Mouse (Mus musculus) embryonic stem cell, embryonic (primary cell): ENCODE data around the gene Triobp.

Source experiments
- CTCF ChIA-PET, 4 experiments: fragments of 300-600 bp in 2 of 4; fragments of 350-600 bp in 2 of 4; sonication (Branson Sonifier 250); formaldehyde crosslinking; loops; one replicate each; lab custom pipeline; 2022; ENCODE audit warnings: inconsistent platforms in 2 of 4; lab: Charles Lee
- POLR2A ChIA-PET, 4 experiments: fragments of 300-600 bp in 2 of 4; fragments of 350-600 bp in 2 of 4; sonication (Branson Sonifier 250); formaldehyde crosslinking; loops; one replicate each; lab custom pipeline; 2022; ENCODE audit warnings: antibody characterized with exemption in 4 of 4, inconsistent platforms in 1 of 4; lab: Charles Lee

Gene Triobp

DNA sequence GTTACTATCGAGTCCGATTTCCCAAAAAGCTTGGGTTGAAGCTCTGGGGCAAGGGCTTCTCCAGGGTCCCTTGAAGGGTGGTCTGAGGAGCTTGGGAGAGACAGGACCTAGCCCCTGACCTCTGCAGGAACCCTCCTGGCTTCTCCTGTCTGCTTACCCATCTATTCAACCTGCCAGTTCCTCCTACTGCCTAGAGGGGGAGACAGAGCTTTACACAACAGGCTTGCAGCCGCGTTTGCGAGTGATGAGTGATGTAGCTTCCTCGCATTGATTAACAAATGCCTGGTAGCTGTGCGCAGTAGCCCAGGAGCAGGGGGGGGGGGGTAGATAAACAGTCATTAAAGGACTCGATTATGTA is 31.9 kb upstream of the Triobp start:
- POLR2A ChIA-PET, result interaction anchor here (0.6 to 8.5 kb wide), 47 partner anchors 8 to 1619 kb away, joined by 3 to 130 read pairs (median 5); partner anchors contain the start of genes Triobp (in 3 of the 4), Gm49510 (in 2 of the 4), Lgals1 (in 2 of the 4) and Nol12 (in 2 of the 4)
- CTCF ChIA-PET, result interaction anchor here (0.5 to 7.3 kb wide), 84 partner anchors 8 to 1063 kb away, joined by 3 to 129 read pairs (median 5); partner anchors contain the start of genes Nol12 (in 4 of the 4), Triobp (in 3 of the 4), Gm49510 (in 2 of the 4) and Lgals1 (in 2 of the 4)

DNA sequence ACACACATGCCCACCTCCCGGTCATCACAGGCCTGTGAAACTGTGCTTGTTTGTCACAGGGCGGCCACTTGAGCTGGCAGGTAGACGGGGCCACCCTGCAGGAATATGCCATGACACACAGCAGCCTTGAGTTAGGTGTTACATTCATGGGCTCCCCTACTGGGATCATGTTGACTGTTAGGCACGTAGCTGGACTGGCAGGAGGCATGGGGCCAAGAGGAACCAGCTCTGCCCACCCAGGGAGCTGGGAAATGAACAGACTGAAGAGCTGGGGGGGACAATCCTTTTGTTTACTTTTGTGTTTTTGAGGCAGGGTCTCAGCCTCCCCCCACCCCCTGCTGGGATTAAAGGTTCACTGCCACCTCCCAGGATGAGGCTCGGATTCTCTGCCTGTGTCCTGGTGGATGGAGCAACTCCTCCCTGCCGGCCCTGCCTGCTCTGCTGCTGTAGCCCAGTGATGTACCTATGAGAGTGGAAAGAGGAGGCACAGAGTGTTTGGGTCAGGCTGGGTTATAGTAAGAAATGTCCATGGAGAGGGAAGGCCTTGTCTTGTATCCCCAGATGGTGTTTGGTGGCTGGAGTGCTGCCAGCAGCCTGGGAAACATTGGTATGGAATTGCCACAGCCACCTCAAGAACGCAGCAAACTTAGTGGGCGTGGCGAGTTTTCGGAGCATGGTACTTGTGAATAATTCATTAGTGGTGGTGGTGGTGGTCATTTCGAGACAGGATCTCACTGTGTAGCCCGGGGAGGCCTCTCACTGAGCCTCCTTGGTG is 31.3 kb upstream of the Triobp start:
- ChIA-PET POLR2A (interaction anchor here (0.6 to 8.5 kb wide), 49 partner anchors 8 to 1619 kb away, joined by 3 to 130 read pairs (median 4); partner anchors contain the start of genes Triobp (in 3 of the 4), Gm49510 (in 2 of the 4), Lgals1 (in 2 of the 4) and Nol12 (in 2 of the 4)), CTCF (interaction anchor here (0.6 to 7.3 kb wide), 80 partner anchors 8 to 676 kb away, joined by 3 to 129 read pairs (median 6); partner anchors contain the start of genes Nol12 (in 4 of the 4), Triobp (in 3 of the 4), Gm49510 (in 2 of the 4) and Lgals1 (in 2 of the 4))

DNA sequence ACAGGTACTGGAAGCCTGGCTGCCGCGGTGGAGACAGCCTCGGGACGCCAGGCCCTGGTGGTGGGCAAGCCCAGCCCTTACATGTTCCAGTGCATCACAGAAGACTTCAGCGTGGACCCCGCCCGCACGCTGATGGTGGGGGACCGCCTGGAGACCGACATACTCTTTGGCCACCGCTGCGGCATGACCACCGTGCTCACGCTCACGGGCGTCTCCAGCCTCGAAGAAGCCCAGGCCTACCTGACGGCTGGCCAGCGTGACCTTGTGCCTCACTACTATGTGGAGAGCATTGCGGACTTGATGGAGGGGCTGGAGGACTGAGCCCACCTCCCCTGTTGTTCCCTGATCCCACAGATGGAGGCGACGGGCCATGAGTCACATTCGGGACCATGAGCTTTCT is 29.4 kb upstream of the Triobp start:
- CTCF ChIA-PET, result no interaction called here
- POLR2A ChIA-PET, result interaction anchor here in 3 of 4 experiments (0.6 to 8.3 kb wide), 5 partner anchors 7 to 25 kb away, joined by 3 to 123 read pairs (median 5); partner anchors contain the start of genes Lgals1 (in 2 of the 3) and Nol12 (in 1 of the 3)

DNA sequence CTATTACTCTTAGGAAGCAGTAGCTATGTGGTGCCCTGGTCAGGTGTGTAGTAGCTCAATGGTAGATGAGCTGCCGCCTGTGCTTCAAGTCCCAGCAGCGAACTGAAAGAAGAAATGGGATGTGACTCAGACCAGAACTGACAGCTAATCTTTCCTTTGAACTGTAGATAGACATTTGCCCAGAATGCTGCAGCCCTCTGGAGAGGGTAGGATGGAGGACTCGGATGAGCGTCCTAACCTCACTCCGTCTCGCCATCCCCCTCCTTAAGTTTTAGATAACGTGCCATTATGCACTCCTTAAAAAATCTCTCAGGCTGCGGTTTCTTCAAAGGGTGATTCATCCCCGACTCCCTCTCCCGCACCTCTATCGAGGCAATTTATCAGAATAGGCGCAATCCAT is 27.6 kb upstream of the Triobp start:
- POLR2A ChIA-PET, result interaction anchor here in 3 of 4 experiments (0.5 to 8.3 kb wide), 6 partner anchors 8 to 182 kb away, joined by 3 to 123 read pairs (median 6); partner anchors contain the start of gene Lgals1 (in 1 of the 3)
- CTCF ChIA-PET, result interaction anchor here in 3 of 4 experiments (0.7 to 1.8 kb wide), 4 partner anchors 9 to 54 kb away, joined by 3 to 6 read pairs (median 4); no protein-coding TSS in a partner anchor

DNA sequence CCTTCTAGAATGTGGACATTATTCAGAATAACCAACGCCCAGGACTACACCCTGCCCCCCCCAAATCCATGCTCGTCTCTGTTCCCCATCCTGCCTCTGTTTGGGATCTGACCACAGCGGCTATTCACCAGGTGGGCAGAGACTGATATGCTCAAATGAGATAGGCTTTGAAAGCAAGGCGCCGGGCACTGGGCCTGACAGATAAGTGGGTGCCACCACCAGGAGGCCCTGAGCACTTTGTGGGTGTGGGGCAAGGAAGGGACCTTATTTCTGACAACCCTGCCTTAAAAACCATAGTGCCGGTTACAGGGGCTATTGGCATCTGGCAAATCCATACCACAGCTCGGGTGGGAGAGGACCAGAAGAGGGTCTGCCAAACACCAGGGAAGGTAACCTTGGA is 24.8 kb upstream of the Triobp start:
- CTCF ChIA-PET, result interaction anchor here in 2 of 4 experiments (1.1 to 1.5 kb wide), 6 partner anchors 9 to 204 kb away, joined by 3 to 8 read pairs (median 4); partner anchors contain the start of gene Pdxp (in 1 of the 2)
- POLR2A ChIA-PET, result interaction anchor here in 3 of 4 experiments (0.7 to 9.7 kb wide), 9 partner anchors 5 to 26 kb away, joined by 3 to 123 read pairs (median 4); partner anchors contain the start of gene Pdxp (in 3 of the 3)

DNA sequence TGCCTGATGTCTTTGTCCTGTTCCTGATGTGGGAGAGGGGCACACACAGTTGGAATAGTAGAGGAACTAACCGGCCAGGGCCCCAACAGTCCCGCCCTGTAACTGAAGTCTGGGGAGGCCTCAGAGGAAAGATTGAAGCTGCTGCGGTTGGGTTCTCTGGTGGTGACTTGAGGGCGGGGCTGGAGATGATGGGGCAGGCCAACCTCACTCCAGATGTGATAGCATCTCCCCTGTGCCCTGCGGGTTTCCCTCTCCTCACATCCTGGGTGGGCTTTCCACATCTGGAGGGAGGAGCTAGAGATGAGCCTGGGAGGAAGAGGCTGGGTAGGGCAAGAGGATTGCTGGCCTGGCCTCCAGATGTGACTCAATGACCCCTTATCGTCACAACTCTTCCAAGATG is 23.9 kb upstream of the Triobp start:
- ChIA-PET CTCF (interaction anchor here in 3 of 4 experiments (0.6 to 4.0 kb wide), 10 partner anchors 7 to 203 kb away, joined by 3 to 16 read pairs (median 4); partner anchors contain the start of genes Nol12 (in 1 of the 3) and Pdxp (in 1 of the 3)), POLR2A (interaction anchor here in 3 of 4 experiments (0.7 to 9.7 kb wide), 9 partner anchors 6 to 35 kb away, joined by 3 to 123 read pairs (median 4); partner anchors contain the start of genes Pdxp (in 3 of the 3) and Nol12 (in 2 of the 3))

DNA sequence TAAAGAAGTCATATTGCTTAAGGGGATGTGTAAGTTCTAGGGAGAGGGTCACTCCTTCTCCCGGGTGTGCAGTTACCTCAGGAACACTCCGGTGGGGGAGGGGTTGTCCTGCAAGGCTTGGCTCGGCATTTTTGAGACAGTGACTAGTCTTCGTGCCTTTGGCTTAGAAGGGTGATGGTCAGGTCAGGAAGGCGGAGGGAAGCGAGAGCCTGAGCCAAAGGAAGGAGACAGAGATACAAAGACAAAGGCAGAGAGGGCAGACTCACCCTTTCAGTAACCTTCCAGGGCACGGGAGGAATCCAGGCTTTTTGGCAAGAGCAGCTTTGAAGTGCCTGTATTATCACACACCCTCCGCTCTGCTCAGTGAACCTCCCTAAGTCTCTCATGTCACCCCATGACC is 22.4 kb upstream of the Triobp start:
- ChIA-PET POLR2A (interaction anchor here in 2 of 4 experiments (0.7 to 9.7 kb wide), 6 partner anchors 8 to 33 kb away, joined by 3 to 123 read pairs (median 4); partner anchors contain the start of genes Pdxp (in 2 of the 2) and Nol12 (in 1 of the 2)), CTCF (interaction anchor here in 3 of 4 experiments (0.9 to 4.0 kb wide), 6 partner anchors 9 to 114 kb away, joined by 3 to 29 read pairs (median 4); no protein-coding TSS in a partner anchor)

DNA sequence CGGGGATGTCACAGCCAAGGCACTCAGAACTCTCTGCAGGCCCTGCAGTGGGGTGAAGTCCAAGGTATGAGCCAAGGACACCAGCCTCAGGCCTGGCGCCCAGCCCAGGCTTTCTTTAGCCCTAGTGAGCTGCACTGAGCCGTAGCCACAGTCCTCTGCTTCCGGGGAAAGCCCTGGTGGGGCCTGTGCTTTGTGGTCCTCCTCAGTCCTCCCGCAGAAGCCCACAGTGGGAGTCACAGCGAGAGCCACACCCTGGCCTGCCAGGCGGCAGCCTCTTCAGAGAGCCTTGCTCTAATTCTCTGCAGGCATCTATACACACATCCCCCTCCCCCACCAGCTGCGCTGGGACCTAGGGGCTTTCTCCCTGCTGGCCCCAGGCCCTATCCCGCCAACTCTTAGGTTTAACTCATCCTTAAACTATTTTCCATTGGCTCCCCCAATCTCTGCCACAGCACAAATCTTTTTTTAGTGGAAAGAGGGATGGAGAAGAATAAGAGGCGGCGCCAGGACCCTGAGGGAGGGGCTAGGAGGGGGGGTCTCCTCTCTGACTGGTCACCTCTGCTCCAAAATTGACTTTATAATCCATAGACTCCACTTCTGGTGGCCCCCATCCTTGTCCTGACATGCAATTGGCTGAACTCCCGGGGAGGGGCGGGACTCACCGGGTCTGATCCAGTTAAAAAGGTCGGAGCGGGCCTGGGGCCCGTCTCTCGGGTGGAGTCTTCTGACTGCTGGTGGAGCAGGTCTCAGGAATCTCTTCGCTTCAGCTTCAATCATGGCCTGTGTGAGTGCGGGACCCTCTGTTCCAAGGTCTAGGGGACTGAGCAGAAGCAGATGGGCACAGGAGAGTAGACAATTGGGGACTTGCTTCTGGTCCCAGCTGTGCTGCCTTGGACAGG is 21.3 kb upstream of the Triobp start, which contains the start of gene Lgals1:
TSS of gene Lgals1 (plus strand) at position 705 of the 899 bp plus-strand sequence.
- ChIA-PET POLR2A (interaction anchor here in 2 of 4 experiments (0.9 to 9.7 kb wide), 6 partner anchors 9 to 22 kb away, joined by 3 to 123 read pairs (median 11); partner anchors contain the start of genes Pdxp (in 2 of the 2), Triobp (in 2 of the 2) and Nol12 (in 1 of the 2)), CTCF (interaction anchor here in 2 of 4 experiments (1.0 to 4.0 kb wide), 6 partner anchors 10 to 146 kb away, joined by 3 to 29 read pairs (median 4); partner anchors contain the start of gene Pdxp (in 1 of the 2))

DNA sequence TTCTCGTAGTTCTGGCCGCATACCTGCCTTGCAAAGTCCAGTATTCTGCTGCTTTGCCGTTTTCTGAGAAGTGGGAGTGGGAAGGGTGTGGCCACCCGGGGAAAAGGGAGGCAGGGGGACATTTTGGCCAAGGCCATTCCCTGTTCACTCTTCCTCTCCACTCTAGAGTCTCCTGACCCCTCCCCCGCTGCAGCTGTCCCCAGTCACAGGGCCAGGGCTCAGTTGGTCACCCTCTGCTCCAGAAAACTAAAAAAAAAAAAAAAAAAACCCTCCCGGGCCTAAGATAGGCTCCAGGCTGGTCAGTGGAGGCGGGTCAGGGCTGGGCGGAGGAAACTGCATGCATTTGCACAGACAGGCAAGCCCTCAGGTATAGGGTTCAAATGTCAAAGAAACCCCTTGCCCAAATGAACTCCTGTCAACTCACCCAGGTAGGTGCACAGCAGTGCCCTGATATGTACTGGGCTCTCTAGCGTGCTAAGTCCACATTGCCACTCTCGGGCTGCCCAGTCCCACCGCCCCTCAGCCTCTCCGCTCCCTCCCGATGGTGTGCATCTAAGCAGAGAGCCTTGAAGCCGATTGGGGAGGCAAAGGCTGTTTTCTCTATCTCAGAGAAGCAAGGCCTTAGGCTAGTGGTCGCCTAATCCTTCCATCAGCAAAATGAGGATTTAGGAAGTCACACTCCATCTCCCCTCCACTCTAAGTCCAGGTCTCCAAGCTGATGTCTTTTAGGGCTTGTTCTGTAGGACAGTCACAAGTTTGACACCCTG is 20.3 kb upstream of the Triobp start:
- ChIA-PET POLR2A (interaction anchor here (0.6 to 9.7 kb wide), 25 partner anchors 8 to 496 kb away, joined by 3 to 123 read pairs (median 5); partner anchors contain the start of genes Pdxp (in 3 of the 4), Triobp (in 3 of the 4), Gga1 (in 1 of the 4) and Gm49510 (in 1 of the 4)), CTCF (interaction anchor here in 3 of 4 experiments (0.6 to 4.0 kb wide), 9 partner anchors 11 to 457 kb away, joined by 3 to 29 read pairs (median 8); no protein-coding TSS in a partner anchor)

DNA sequence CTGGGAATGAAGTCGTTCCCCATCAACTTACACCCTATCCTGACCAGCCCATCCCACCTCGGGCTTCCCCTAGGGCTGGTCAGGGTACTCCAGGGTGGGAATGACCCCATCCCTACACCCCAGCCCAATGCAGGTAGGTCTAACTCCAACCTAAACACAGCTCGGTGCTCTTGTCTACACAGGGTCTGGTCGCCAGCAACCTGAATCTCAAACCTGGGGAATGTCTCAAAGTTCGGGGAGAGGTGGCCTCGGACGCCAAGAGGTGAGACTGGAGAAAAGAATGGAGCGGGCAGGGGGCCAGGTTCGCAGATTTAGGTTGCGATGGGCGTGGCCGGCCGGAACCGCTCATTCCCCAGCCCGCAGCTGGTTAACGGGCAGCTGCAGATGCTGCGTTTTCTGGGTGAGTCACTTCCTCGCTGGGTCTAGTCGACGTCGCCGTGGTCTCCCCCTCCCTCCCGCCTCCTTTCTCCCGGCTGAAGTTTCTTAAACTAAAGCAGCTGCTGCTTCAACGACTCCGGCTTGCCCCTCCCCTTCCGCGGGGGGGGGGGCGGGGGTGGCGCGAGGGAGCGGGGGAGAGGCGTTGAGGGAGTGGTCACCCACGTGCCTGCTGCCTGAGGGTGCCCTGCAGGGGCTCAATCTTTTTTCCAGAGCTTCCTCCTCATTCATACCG is 19.6 kb upstream of the Triobp start:
- CTCF ChIA-PET, result interaction anchor here in 3 of 4 experiments (0.6 to 4.0 kb wide), 17 partner anchors 8 to 588 kb away, joined by 3 to 29 read pairs (median 3); partner anchors contain the start of gene Gga1 (in 1 of the 3)
- POLR2A ChIA-PET, result interaction anchor here (0.6 to 9.7 kb wide), 33 partner anchors 8 to 496 kb away, joined by 3 to 123 read pairs (median 4); partner anchors contain the start of genes Pdxp (in 3 of the 4), Triobp (in 3 of the 4), Gga1 (in 1 of the 4) and Gm49510 (in 1 of the 4)

DNA sequence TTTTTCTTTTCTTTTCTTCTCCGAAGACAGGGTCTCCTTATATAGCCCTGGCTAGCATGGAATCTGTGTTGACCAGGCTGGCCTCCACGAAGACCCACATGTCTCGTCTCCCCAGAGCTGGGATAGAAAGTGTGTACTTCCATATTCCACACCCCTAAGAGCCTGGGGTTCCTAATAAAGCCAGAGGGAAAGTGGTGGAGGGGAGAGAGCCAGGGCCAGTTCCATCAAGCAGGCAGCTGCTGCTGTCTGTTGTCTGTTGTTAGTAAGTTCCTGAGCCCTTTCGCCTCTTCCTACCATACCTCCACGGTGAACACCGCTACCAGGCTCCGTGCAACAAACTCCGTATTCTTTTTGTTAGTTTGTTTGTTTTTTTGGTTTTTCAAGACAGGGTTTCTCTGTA is 19.0 kb upstream of the Triobp start:
- ChIA-PET CTCF (interaction anchor here in 3 of 4 experiments (0.6 to 3.6 kb wide), 12 partner anchors 9 to 588 kb away, joined by 3 to 29 read pairs (median 3); partner anchors contain the start of gene Gga1 (in 1 of the 3)), POLR2A (interaction anchor here (0.6 to 9.7 kb wide), 27 partner anchors 9 to 1041 kb away, joined by 3 to 123 read pairs (median 4); partner anchors contain the start of genes Pdxp (in 3 of the 4), Triobp (in 2 of the 4), Gga1 (in 1 of the 4) and Gm49510 (in 1 of the 4))

DNA sequence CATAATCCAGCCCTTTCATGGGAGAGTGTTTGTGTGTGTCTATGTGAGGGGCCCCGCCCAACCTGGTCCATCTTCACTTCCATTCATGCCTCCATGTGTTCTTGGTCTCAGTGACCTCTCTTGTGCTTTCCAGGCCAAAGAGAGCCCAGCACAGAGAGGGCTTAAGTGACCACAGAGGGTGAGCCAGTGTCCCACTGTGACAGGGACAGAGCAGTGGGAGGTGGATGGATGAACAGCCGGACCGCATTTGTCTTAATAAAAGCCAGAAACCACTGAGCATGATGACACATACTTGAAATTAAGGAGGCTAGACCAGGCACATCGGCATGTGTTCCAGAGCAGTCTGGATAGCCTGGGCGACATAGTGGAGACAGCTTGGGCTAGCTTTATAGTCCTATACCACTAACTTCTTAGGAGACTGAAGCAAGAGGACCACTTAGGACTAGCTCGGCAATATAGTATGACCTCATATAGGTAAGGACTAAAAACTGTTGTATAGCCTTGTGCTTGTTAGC is 17.3 kb upstream of the Triobp start:
- CTCF ChIA-PET, result interaction anchor here in 2 of 4 experiments (1.6 to 4.5 kb wide), 4 partner anchors 13 to 15 kb away, joined by 4 to 71 read pairs (median 28); partner anchors contain the start of gene Pdxp (in 2 of the 2)
- POLR2A ChIA-PET, result interaction anchor here in 3 of 4 experiments (0.7 to 9.7 kb wide), 10 partner anchors 8 to 217 kb away, joined by 3 to 123 read pairs (median 4); partner anchors contain the start of gene Pdxp (in 3 of the 3)

DNA sequence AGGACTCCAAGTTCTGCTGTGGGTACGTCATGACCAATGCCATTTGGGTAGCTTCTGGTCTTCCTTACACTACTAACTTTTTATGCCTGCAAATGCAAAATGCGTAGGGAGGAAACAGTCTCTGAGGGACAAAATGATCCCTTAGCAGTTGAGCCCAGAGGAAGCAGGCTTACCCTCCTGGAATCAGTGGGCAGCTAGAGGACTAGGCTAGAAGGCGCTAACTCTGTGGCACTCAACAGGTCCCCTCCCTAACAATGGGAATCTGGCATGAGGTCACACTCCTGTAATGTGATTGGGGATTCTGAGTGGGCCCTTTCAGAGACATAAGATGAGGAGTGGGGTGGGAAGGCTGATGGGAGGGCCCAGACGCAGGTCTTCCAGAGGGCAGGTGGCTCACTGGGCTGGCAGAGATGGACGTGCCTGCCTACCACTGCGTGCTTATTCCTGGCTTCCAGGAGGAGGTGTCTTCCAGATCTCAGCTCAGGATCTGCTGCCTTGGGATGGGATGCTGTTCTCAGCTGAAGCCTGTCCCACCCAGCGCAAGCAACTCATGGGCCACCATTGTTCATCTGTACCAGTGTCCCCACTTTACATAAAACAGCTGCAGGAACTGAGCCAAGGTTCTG is 16.6 kb upstream of the Triobp start:
- POLR2A ChIA-PET, result interaction anchor here (0.7 to 9.7 kb wide), 18 partner anchors 9 to 218 kb away, joined by 3 to 123 read pairs (median 4); partner anchors contain the start of genes Pdxp (in 3 of the 4), Triobp (in 2 of the 4) and Gga1 (in 1 of the 4)

More for the DNA sequence above, 16.6 kb upstream of the Triobp start:
- CTCF ChIA-PET, result interaction anchor here (0.5 to 4.5 kb wide), 28 partner anchors 9 to 343 kb away, joined by 3 to 71 read pairs (median 4); partner anchors contain the start of genes Pdxp (in 2 of the 4) and Triobp (in 2 of the 4)
